Mouse (Mus musculus) left cerebral cortex, postnatal 36 days (tissue): Measurements from ENCODE around the gene Tex2. TPM values are rescaled to one million over a fixed set of nuclear protein-coding genes. Genes with fewer than 3 reads are reported as not detected.

Source experiments
- DNase-seq, 2 experiments: peaks; one replicate each; pipeline ENCODE4 v3.0.0; 2021 to 2022; ENCODE audit warnings: low spot score in 2 of 2, mixed read lengths in 1 of 2
- intact Hi-C: fragments of 180-260 bp; cut with DNase I; formaldehyde crosslinking; loops from one replicate; pipeline ENCODE4 v1.15.1; 2025
- total RNA-seq, 2 experiments: library from RNA; stranded (reverse); gene quantifications; 2 replicates each; pipeline ENCODE4 v1.2.3; 2021

Gene Tex2
- total RNA-seq, 2 experiments from 2014 or later = 102 to 112 TPM

- no peak for DNase-seq
- intact Hi-C loops = no loop called here
These were observed 91.6 kb downstream of the Tex2 start for GRCm38 (mm10) chr11:106521612-106522011.

DNA sequence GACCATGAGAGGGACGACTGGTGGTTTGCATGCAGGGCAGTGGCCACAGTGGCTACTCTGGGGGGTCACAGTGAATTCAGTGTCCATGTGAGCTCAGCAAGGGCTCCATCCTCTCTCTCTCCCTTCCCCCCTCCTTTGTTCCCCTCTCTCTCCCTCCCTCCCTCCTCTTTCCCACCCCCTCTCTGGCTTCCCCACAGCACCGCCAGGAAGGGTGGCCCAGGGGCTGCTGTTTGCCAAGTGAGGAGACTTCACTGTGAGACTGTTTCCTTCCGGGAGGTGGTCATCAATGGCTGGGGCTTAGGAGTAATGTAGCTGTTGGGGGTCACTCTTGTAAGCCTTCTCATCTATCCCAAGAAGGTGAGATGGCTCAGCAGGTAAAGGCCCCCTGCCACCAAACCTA, 92.8 kb downstream of the Tex2 start:
- intact Hi-C loops = no loop called here
- DNase-seq = no peak

GRCm38 (mm10) chr11:106519519-106519918, 93.7 kb downstream of the Tex2 start:
- intact Hi-C loops = no loop called here
- no peak for DNase-seq

DNA sequence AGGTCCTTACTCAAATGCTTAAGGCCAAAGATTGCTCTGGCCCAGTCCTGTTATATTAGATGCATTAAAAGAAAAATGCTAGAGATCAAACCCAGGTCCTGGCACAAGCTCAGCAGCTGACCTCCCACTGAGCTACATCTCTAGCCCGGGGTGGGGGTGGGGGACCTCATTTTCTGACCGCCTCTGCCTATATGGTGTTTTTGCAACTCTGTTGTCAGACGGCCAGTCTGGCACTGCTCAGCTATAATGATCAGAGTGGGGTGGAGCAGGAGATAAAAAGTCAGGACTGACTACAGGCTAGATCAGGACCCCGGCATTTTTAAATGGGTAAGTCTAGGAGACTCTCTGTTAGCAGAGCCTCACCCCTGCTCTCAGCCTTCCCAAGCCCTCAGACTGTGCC, 94.8 kb downstream of the Tex2 start:
- DNase-seq = no peak
- intact Hi-C loops = no loop called here

DNA sequence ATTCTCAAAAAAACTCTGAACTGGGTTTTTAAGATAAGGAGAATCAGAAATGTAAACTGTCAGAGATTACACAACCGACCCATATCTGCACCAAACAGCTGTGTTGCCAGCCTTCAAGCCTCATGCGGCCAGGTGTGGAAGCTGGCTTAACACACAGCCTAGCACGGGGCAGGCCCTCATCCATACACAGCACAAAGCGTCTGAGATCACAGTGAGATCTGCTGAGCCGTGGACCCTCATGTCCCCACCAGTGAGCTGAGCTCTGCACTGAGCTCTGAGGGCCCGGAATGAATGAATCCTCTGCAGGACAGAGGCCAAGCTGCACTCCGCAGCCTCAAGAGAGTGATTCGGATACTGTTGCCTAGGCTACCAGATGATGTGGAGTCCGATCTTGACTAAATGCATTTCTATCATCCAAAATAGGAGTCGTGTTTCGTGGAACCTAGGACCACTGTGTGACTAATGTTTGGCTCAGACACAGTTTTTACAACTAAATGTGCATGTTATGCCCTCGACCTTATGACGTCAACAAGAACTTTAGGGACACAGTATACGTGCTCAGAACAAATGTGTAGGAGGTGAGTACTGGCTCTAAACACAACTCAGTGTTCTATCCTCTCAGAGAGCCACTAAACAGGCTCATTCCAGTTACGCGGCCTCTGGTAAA, 98.0 kb downstream of the Tex2 start:
- peak in 1 of 2 experiments; percentile 38 for DNase-seq
- intact Hi-C loops = no loop called here

GRCm38 (mm10) chr11:106514446-106514845, 98.8 kb downstream of the Tex2 start:
- intact Hi-C loops = loop anchor here (5.0 kb wide), 1 partner anchor 233 kb away; no protein-coding TSS in a partner anchor
- no peak for DNase-seq

- DNase-seq = no peak
- intact Hi-C loops = loop anchor here (1.0 to 5.0 kb wide), 2 partner anchors 114 to 234 kb away; no protein-coding TSS in a partner anchor
These were observed 100.1 kb downstream of the Tex2 start for GRCm38 (mm10) chr11:106513166-106513565.

- intact Hi-C loops = loop anchor here (5.0 kb wide), 1 partner anchor 235 kb away; no protein-coding TSS in a partner anchor
- no peak for DNase-seq
These were observed 101.2 kb downstream of the Tex2 start for GRCm38 (mm10) chr11:106512006-106512390.

- intact Hi-C loops = loop anchor here (5.0 kb wide), 1 partner anchor 236 kb away; no protein-coding TSS in a partner anchor
- DNase-seq = no peak
These were observed 101.8 kb downstream of the Tex2 start for GRCm38 (mm10) chr11:106511236-106512005.

DNA sequence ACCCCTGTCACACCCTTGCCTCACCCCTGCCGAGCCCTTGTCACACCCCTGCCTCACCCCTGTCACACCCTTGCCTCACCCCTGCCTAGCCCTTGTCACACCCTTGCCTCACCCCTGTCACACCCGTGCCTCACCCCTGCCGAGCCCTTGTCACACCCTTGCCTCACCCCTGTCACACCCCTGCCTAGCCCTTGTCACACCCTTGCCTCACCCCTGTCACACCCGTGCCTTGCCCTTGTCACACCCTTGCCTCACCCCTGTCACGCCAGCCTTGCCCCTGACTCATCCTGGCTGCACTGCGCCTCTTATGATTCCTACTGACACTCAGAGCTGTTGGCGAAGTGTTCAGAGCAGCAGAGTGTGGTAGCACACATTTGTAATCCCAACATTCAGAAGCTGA, 105.6 kb downstream of the Tex2 start:
- intact Hi-C loops = no loop called here
- DNase-seq = no peak

DNA sequence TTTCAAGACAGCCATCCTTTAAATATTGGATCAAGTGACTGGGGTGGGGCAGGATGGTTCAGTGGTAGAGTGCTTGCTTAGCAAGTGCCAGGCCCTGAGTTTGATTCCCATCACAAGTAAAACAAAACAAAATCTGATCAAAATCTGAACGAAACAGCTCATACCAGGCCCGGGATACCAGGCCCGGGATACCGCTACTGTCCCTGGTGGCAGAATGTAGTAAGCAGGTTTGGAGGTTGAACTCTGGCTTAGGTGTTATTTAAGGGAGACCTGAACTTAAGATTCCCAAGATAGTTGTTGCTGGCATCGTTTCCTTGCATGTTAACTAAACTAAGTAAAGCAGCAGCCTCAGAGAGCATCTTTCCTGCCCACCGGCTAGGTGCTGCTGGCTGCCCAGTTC, 107.0 kb downstream of the Tex2 start:
- no peak for DNase-seq
- intact Hi-C loops = no loop called here

GRCm38 (mm10) chr11:106504129-106504528, 109.1 kb downstream of the Tex2 start:
- no peak for DNase-seq
- intact Hi-C loops = loop anchor here (5.0 kb wide), 1 partner anchor 108 kb away; the partner anchor contains the start of gene Tex2

DNA sequence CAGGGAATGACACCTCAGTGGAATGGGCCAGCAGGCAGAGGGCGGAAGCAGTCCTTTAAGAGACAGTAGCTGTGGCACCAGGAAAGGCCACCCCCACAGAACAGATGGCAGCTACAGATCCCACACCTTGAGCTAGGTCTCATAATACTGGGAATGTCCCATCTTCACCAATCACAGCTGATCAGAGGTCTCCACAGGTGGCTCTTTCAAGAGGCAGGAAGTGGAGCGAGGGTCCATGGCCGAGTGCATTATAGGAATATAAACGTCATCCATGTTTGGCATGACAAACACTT, 109.9 kb downstream of the Tex2 start:
- peak; percentile 61 to 73 for DNase-seq
- intact Hi-C loops = loop anchor here (5.0 kb wide), 1 partner anchor 109 kb away; the partner anchor contains the start of gene Tex2

- intact Hi-C loops = loop anchor here (5.0 kb wide), 1 partner anchor 109 kb away; the partner anchor contains the start of gene Tex2
These were observed 110.4 kb downstream of the Tex2 start for GRCm38 (mm10) chr11:106502631-106503424.

DNA sequence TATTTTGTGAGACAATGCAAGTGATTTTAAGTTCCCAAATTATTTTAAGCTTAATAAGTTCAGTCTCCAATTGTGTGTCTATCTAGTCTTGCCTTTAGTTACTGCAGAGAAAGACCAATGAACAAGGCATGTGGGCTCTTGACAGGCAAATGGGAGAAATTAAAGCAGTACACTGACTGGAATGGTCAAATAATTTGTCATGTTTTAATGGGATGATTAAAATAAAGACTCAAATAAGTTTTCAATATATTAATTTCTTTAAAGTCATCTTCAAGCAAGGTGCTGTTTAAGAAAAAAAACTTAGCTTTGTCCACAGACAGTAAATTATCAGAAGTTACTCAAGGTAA, 111.1 kb downstream of the Tex2 start:
- DNase-seq = no peak
- intact Hi-C loops = loop anchor here (5.0 kb wide), 1 partner anchor 110 kb away; the partner anchor contains the start of gene Tex2

More at GRCm38 (mm10) chr11:106502631-106503424, 110.4 kb downstream of the Tex2 start:
- no peak for DNase-seq

- intact Hi-C loops = loop anchor here (5.0 kb wide), 1 partner anchor 111 kb away; the partner anchor contains the start of gene Tex2
- DNase-seq = peak in 1 of 2 experiments; percentile 43
These were observed 111.7 kb downstream of the Tex2 start for GRCm38 (mm10) chr11:106501308-106502158.

DNA sequence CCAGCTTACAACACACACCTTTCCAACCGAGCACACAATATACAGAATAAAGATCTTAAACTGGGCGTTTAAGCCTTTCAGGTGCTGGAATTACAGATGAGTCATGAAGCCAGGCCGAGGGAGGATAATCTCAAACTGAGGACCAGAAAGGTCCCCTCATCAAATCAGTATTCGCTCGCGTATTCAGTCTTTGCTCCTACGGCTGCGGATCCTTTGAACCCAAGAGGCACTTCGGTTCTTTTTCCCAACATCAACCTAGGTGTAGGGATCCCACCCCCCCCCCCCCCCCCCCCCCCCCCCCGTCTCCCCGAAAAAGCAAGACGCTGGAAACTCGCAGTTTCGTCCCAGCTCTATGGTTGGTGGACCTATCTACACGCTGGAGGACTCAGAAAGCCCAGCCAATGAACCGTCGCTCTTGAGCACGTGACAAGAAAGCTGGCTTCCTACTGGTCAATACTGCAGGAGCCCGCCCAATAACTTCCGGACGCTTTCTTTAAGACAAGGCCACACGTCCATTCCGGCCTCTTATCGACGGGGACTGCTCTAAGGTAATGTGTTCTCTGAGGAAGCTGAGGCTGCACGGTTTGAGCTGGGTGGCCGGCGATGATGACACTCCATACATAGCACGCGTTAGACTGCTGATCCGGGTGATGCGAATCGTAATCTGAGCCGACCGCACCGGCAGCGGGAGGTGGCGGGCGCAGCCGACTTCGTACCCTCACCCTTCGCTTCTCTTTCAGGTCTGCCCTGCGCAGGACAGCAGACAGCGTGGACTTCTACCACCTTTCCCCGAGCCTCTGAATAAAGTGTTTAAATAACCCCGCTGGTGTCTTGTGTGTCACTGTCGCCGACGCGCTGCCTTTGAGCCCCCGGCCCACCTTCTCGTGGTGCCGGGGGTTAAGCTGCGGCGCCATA, 112.6 kb downstream of the Tex2 start:
- DNase-seq = peak; percentile 90 to 94
- intact Hi-C loops = loop anchor here (5.0 kb wide), 1 partner anchor 112 kb away; the partner anchor contains the start of gene Tex2
